Mouse (Mus musculus) neural tube, embryonic 11.5 days (tissue): ENCODE results near the gene App. TPM values are rescaled to one million over a fixed set of nuclear protein-coding genes. Genes with fewer than 3 reads are reported as not detected.

ENCODE experiments used
- ATAC-seq: fragments of 200-750 bp; cut with Nextera tagmentation; 2 replicates; pipeline ENCODE4 v1.8.0; 2017; ENCODE audit warnings: moderate number of reproducible peaks, mild to moderate bottlenecking, moderate TSS enrichment, moderate library complexity; ENCODE audit not compliant: insufficient read depth, low FRiP score, low TSS enrichment
- DNase-seq: peaks from one replicate; pipeline ENCODE4 v3.0.0-alpha.2; 2015; ENCODE audit warnings: low spot score
- H3K27ac ChIP-seq: fragments of 300-500 bp; sonication (generic); 2 replicates; pipeline ENCODE4 v1.5.1; 2014; ENCODE audit warnings: low read depth, mild to moderate bottlenecking, low read length
- H3K27me3 ChIP-seq: fragments of 300-500 bp; sonication (generic); 2 replicates; pipeline ENCODE4 v1.6.1; 2014; ENCODE audit warnings: mild to moderate bottlenecking, low read length, mixed read lengths; ENCODE audit not compliant: control insufficient read depth, insufficient read depth
- H3K36me3 ChIP-seq: fragments of 300-500 bp; sonication (generic); 2 replicates; pipeline ENCODE4 v1.6.1; 2014; ENCODE audit warnings: mild to moderate bottlenecking, low read length, moderate library complexity, mixed read lengths; ENCODE audit not compliant: control insufficient read depth, insufficient read depth
- H3K4me1 ChIP-seq: fragments of 300-500 bp; sonication (generic); 2 replicates; pipeline ENCODE4 v1.6.1; 2014; ENCODE audit warnings: low read length, mixed read lengths; ENCODE audit not compliant: control insufficient read depth, insufficient read depth
- H3K4me2 ChIP-seq: fragments of 300-500 bp; sonication (generic); 2 replicates; pipeline ENCODE4 v1.6.1; 2014; ENCODE audit warnings: low read depth, mild to moderate bottlenecking, moderate library complexity
- H3K4me3 ChIP-seq: fragments of 300-500 bp; sonication (generic); 2 replicates; pipeline ENCODE4 v1.5.1; 2014; ENCODE audit warnings: low read depth, low read length
- H3K9ac ChIP-seq: fragments of 300-500 bp; sonication (generic); 2 replicates; pipeline ENCODE4 v1.6.1; 2014; ENCODE audit warnings: mild to moderate bottlenecking, low read length
- H3K9me3 ChIP-seq: fragments of 300-500 bp; sonication (generic); 2 replicates; pipeline ENCODE4 v1.6.1; 2016; ENCODE audit warnings: low read length; ENCODE audit not compliant: control insufficient read depth
- WGBS: fragments of 180-500 bp; shearing (Covaris S2); extraction: QIAGEN DNeasy Blood & Tissue Kit; methylation state at CpG from one replicate; pipeline ENCODE4 v1.1.7; 2014; 5-methylcytosine and 5-hydroxymethylcytosine counted together
- polyA plus RNA-seq: library from polyadenylated mRNA; unstranded; fragments of >200 nt; fragmentation: Nextera tagmentation; extraction: Ambion mirVana; gene quantifications from 2 replicates; pipeline ENCODE4 v1.2.1, GENCODE M21; 2014

The App gene
- polyA plus RNA-seq = 197 and 210 TPM in 2 replicates

- peak within 1 kb of the TSS; percentile 58 for H3K4me2 ChIP-seq
- peak within 1 kb of the TSS; percentile 95 for H3K9ac ChIP-seq
- H3K4me3 ChIP-seq = peak within 1 kb of the TSS; percentile 94
- H3K4me1 ChIP-seq = peaks cover 8% of the 10 kb centered on the region; the same call in 1 of the 2 replicates
- WGBS = under 1% methylated on average over 76 of the region's 78 CpGs
- H3K9me3 ChIP-seq = no peaks in the 10 kb centered on the region
- ATAC-seq = peak; percentile 82
- peak; percentile 92 for DNase-seq
- peak within 1 kb of the TSS; percentile 85 for H3K27ac ChIP-seq
- H3K36me3 ChIP-seq = no peaks in the 10 kb centered on the region; the same call in 1 of the 2 replicates
- H3K27me3 ChIP-seq = no peaks in the 10 kb centered on the region
These were observed at the start of gene App for GRCm38 (mm10) chr16:85173373-85174081. App (minus strand) TSS chr16:85173766.

DNA sequence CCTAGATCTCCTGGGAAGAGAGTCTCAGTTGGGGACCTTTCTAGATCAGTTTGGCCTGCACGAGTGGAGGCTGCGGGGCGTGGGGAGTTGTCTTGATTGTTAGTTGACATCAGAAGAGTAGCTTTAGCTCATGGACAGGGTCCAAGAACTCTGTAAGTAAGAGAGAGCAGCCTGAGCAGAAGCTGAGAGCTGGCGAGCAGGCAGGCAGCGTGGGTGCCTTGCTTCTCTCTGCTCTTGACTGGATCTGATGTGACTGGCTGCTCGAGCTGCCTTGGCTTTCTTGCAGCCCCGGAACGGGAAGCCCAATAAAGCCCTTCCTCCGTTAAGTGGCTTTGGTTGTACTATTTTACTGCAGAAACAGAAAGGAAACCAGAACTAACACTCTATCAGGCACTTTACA is 42.3 kb upstream of the App start:
- no peak for ATAC-seq
- Histone ChIP-seq H3K27ac (no peak overlapping the region), H3K9me3 (no peaks in the 10 kb centered on the region), H3K4me1 (no peaks in the 10 kb centered on the region), H3K4me2 (no peak overlapping the region), H3K9ac (no peak overlapping the region), H3K36me3 (no peaks in the 10 kb centered on the region), H3K27me3 (no peaks in the 10 kb centered on the region), H3K4me3 (no peak overlapping the region)
- DNase-seq = no peak
- 79% methylated on average over 9 of the region's 9 CpGs for WGBS

DNA sequence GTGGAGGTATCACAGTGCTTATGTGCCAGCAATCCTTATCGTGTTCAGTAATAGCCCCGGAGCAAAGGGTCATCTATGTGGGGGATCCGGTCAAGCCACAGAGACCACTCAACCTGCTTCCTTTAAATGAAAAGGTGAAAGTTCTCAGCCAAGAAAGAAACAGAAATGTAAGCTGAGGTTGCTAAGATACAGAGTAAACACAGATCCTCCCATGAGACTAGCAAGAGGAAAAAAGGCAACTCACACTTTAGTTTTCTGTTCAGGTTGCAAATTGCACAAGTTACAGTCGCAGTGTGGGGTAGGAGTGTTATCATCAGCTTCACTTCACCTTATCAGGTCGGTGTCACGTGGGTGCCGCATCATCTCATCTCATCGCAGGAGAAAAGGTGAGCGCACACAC is 41.6 kb upstream of the App start:
- Histone ChIP-seq H3K27me3 (no peaks in the 10 kb centered on the region), H3K36me3 (no peaks in the 10 kb centered on the region), H3K9me3 (no peaks in the 10 kb centered on the region), H3K4me1 (no peaks in the 10 kb centered on the region), H3K4me2 (no peak overlapping the region), H3K27ac (no peak overlapping the region), H3K9ac (no peak overlapping the region), H3K4me3 (no peak overlapping the region)
- ATAC-seq = no peak
- WGBS = 85% methylated on average over 9 of the region's 9 CpGs
- DNase-seq = no peak

- no peaks in the 10 kb centered on the region for H3K4me1 ChIP-seq
- ATAC-seq = no peak
- no peaks in the 10 kb centered on the region for H3K27me3 ChIP-seq
- no peaks in the 10 kb centered on the region for H3K9me3 ChIP-seq
- H3K27ac ChIP-seq = no peak overlapping the region
- DNase-seq = no peak
- no peaks in the 10 kb centered on the region for H3K36me3 ChIP-seq
- no peak overlapping the region for H3K4me2 ChIP-seq
- WGBS = 75% methylated on average over 6 of the region's 6 CpGs
- H3K4me3 ChIP-seq = no peak overlapping the region
- H3K9ac ChIP-seq = no peak overlapping the region
These were observed 22.1 kb upstream of the App start for GRCm38 (mm10) chr16:85195622-85196021.

DNA sequence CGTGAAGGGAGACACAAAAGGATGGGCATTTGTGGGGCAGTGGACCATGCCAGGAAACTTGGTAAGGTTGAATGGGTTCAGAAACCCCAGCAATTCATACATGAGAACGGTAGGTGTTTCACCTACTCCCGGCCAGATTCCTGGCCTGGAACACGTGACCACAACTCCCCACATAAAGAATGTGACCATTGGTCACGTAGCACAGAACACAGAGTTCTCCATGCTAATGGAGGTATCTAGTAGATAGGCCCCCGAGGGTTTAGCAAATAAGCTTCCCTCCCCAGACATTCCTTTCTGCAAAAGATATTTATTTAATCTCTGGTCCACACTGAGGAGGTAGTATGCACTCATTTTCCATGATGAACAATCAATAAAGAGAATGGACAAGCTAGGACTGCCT is 21.6 kb upstream of the App start:
- no peak overlapping the region for H3K4me2 ChIP-seq
- no peak overlapping the region for H3K4me3 ChIP-seq
- no peaks in the 10 kb centered on the region for H3K9me3 ChIP-seq
- no peak overlapping the region for H3K27ac ChIP-seq
- H3K36me3 ChIP-seq = no peaks in the 10 kb centered on the region
- no peak for DNase-seq
- no peaks in the 10 kb centered on the region for H3K27me3 ChIP-seq
- no peak overlapping the region for H3K9ac ChIP-seq
- WGBS = 84% methylated on average over 6 of the region's 6 CpGs
- H3K4me1 ChIP-seq = no peaks in the 10 kb centered on the region
- no peak for ATAC-seq

DNA sequence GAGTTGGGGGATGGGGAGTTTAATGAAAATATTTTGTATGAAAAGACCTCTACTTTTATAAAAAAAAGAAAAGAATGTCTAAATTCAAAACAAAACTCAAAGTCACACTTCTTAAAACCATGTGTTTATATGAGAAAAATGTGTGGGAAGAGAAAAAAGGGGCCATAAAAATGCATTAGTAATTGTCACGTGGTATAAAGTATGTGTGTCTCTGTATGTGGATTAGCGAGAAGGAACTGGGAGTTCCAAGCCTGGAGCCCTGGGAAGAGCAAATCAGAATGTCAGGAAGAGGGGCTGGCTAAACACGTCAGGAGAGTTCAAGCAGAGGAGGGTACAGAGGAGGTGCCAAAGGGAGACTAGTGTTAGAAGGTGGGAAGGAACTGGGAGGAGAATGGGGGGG is 7.9 kb upstream of the App start:
- Histone ChIP-seq H3K9me3 (no peaks in the 10 kb centered on the region), H3K4me2 (no peak overlapping the region), H3K4me3 (no peak overlapping the region), H3K36me3 (no peaks in the 10 kb centered on the region), H3K27me3 (no peaks in the 10 kb centered on the region), H3K9ac (no peak overlapping the region), H3K4me1 (no peaks in the 10 kb centered on the region), H3K27ac (no peak overlapping the region)
- DNase-seq = no peak
- 74% methylated on average over 3 of the region's 3 CpGs for WGBS
- ATAC-seq = no peak

- ATAC-seq (no peak), DNase-seq (no peak)
- Histone ChIP-seq H3K4me1 (no peaks in the 10 kb centered on the region), H3K4me3 (no peak overlapping the region), H3K9me3 (no peaks in the 10 kb centered on the region), H3K4me2 (no peak overlapping the region), H3K27me3 (no peaks in the 10 kb centered on the region), H3K27ac (no peak overlapping the region), H3K36me3 (no peaks in the 10 kb centered on the region), H3K9ac (no peak overlapping the region)
- WGBS = 86% methylated on average over 3 of the region's 3 CpGs
These were observed 7.1 kb upstream of the App start for GRCm38 (mm10) chr16:85180710-85181109.

DNA sequence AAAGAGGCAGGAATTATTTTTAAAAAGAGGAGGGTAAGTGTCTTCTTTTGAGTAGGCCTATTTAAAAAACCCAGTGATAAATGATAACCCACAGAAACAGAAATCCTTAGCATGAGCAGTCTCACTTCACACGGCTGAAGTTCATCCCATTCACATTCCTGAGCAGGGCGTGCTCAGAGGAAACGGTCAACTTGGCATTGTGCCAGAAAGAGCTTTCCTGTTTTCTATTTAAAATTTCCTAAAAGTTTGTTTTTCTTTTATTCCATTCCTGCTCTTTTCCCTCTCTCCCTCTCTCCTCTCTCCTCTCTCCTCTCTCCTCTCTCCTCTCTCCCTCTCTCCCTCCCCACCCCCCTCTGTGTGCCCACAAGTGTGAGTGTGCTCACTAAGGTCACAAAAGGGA is 3.1 kb upstream of the App start:
- Histone ChIP-seq H3K4me1 (no peaks in the 10 kb centered on the region), H3K36me3 (no peaks in the 10 kb centered on the region), H3K4me3 (no peak overlapping the region), H3K27me3 (no peaks in the 10 kb centered on the region), H3K9me3 (no peaks in the 10 kb centered on the region), H3K9ac (no peak overlapping the region), H3K27ac (no peak overlapping the region), H3K4me2 (no peak overlapping the region)
- DNase-seq (no peak), ATAC-seq (no peak)
- 82% methylated on average over 3 of the region's 3 CpGs for WGBS
